Mouse (Mus musculus): ENCODE measurements at regions not wholly inside any gene's neighbourhood (a gene's known extent, or its start where the extent isn't known, plus 50 kb on each side); places are given as distances from the start of the nearest gene placed in this dataset.

DNA sequence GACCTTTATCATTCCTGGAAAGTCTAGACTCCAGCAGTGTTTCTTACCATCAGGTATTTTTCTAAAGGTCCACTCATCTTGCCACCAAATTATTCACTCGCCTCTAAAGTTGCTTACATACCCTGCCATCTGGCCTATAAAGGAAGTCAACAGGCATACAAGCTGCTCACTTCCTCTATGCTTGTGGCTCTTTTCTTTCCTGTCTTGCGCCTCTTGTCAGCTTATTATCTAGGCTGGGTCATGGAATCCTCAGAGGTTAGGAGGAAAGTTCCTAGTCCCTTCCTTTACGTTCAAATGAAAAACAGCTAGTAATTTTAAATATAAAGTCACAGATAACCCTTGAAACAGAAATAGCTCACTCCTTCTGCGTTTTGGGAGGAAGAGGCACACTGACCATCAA is 97.9 kb downstream of the Lipi start:
- no peak for ATAC-seq (replicated peaks)
- no peak overlapping the region for H3K27ac ChIP-seq

DNA sequence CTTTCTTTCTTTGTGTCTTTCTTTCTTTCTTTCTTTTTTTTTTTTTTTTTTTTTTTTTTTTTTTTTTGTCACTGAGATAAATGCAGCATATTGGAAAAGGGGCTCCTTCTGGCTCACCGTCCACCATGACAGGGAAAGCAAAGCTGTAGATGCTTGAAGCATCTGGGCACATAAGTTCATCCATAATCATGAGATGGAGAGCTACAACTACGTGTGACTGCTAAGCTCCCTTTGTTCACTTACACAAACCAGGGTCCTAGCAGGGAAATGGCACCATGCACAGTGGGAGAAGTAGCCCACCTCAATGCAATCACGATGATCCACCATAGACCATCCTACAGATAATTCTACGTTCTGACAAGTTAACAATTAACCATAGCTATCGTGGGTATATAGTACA is 102.0 kb downstream of the Lipi start:
- Histone ChIP-seq H3K27ac (no peak overlapping the region), H3K4me3 (no peak overlapping the region), H3K9me3 (no peaks in the 10 kb centered on the region), H3K4me1 (no peaks in the 10 kb centered on the region), H3K36me3 (replicated peaks) (no peaks in the 10 kb centered on the region), H3K27me3 (replicated peaks) (no peaks in the 10 kb centered on the region), H3K9ac (no peak overlapping the region), H3K4me2 (no peak overlapping the region)
- ATAC-seq (replicated peaks), result no peak
- 65% methylated on average over 5 of the region's 5 CpGs for WGBS

More for the DNA sequence above, 97.9 kb downstream of the Lipi start:
- Histone ChIP-seq H3K9ac (no peak overlapping the region), H3K4me2 (no peak overlapping the region), H3K36me3 (replicated peaks) (no peaks in the 10 kb centered on the region), H3K27me3 (replicated peaks) (no peaks in the 10 kb centered on the region), H3K9me3 (no peaks in the 10 kb centered on the region), H3K4me1 (no peaks in the 10 kb centered on the region), H3K4me3 (no peak overlapping the region)
- 81% methylated on average over 4 of the region's 4 CpGs for WGBS

DNA sequence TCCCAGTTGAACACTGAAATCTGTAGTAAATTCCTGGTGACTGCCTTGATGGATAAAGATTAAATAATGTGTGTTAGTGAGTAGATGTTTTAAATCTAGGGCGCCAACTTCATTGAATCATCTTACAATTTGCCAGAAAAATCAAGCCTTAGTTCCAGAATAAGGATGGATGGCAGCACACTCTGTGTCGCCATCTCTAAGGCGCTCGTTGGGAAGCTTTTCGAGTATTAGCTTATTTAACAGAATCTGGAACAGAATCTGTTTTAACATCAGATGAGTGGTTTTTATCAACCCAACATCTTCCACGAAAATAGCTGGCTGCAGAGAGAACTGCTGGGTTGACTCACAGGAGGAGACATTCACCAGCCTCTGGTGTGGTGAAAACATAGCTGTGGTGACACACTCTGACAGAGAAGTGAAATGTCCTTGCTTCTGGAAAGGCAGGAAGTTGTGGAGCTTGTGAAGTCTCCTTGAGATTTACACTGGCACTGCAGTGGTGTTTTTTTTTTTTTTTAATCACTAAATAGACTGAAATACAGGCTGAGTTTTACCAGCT is 120.4 kb downstream of the Lipi start:
- Histone ChIP-seq H3K27me3 (replicated peaks) (no peaks in the 10 kb centered on the region), H3K4me1 (no peaks in the 10 kb centered on the region), H3K9ac (no peak overlapping the region), H3K27ac (no peak overlapping the region), H3K4me2 (no peak overlapping the region), H3K9me3 (no peaks in the 10 kb centered on the region), H3K4me3 (no peak overlapping the region), H3K36me3 (replicated peaks) (no peaks in the 10 kb centered on the region)
- ATAC-seq (replicated peaks), result no peak
- WGBS, result 84% methylated on average over 6 of the region's 6 CpGs

DNA sequence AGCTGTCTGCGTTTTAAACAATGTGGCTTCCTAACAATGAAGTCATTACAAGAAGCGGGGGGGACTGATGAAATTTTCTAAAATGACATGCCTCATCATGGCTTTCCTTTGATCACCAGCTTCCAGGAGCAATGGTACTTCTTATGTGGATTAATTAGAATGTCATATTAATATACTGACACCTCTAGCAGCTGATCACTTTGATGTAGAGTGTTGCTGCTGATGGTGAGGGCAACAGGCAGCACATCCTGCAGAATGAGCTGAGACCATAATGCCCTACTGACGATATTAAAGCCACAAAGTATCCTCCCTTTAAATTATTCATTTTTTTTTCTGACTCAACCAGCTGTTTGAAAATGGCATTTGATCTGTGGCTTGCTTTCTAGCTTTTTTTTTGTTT is 123.7 kb downstream of the Lipi start:
- WGBS, result 54% methylated on average over 3 of the region's 3 CpGs
- peak; percentile 72; the same call in 1 of the 2 replicates for ATAC-seq (replicated peaks)

DNA sequence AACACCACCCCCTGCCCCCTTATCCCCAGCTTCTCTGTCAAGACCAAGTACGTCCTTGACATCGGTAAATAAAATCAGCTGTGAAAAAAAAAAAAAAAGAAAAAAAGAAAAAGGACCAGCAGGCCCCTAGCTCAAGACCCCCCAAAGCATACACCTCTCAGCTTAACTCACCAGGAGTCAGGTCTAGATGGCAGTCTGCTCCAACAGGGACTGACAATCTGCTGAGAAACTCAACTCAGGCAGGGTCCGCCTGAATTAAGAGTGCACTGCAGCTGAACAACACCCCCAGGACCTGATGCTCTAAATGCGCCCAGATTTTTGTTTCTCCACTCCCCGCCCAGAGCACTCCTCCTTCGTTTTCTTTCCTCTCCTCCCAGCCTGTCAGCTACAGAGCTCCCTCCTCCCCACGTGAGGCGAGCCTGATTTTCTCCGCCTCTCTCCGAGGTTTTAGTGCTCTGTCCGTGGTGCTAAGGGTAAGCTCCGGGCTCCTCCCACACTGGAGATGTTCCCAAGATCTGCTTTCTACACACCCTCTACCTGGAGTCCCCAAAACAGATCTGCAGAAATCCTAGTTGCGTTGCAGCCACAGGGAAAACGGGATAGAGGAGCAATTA is 138.9 kb downstream of the Lipi start:
- 4% methylated on average over 14 of the region's 14 CpGs for WGBS
- H3K36me3 ChIP-seq (replicated peaks), result no peaks in the 10 kb centered on the region
- H3K4me2 ChIP-seq, result peak overlapping the region; percentile 77
- no peaks in the 10 kb centered on the region for H3K9me3 ChIP-seq
- H3K9ac ChIP-seq, result peak overlapping the region; percentile 36
- H3K4me3 ChIP-seq, result peak overlapping the region; percentile 39
- 0 out of 2 replicates have a peak, but pooled peaks cover 13% of the 10 kb centered on the region for H3K4me1 ChIP-seq
- H3K27ac ChIP-seq, result no peak overlapping the region
- no peaks in the 10 kb centered on the region for H3K27me3 ChIP-seq (replicated peaks)
- ATAC-seq (replicated peaks), result peak; percentile 83

More for the DNA sequence above, 123.7 kb downstream of the Lipi start:
- H3K27ac ChIP-seq, result no peak overlapping the region
- no peaks in the 10 kb centered on the region for H3K27me3 ChIP-seq (replicated peaks)
- no peaks in the 10 kb centered on the region for H3K36me3 ChIP-seq (replicated peaks)
- H3K9me3 ChIP-seq, result no peaks in the 10 kb centered on the region
- H3K4me2 ChIP-seq, result no peak overlapping the region
- no peak overlapping the region for H3K4me3 ChIP-seq
- H3K9ac ChIP-seq, result no peak overlapping the region
- no peaks in the 10 kb centered on the region for H3K4me1 ChIP-seq

DNA sequence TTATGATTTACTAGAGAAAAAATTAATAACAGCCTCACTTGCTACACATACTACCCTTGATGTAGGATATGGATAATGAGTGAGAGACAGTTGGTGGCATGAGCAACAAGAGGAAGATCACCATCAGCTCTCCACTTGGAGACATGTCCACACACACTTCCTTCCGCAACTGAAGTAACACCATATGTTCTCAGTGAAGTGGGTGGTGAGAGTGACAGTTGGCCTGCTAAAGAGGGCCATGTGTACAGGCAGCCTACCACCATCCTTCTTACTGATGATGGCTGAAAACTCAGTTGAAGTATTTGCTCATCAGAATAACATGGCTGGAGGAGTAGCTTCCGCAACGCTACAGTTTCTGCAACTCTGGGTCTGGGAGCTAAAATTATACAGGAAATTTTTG is 146.6 kb downstream of the Lipi start:
- Histone ChIP-seq H3K27ac (no peak overlapping the region), H3K4me1 (no peaks in the 10 kb centered on the region), H3K27me3 (replicated peaks) (no peaks in the 10 kb centered on the region), H3K9me3 (no peaks in the 10 kb centered on the region), H3K36me3 (replicated peaks) (no peaks in the 10 kb centered on the region), H3K4me2 (no peak overlapping the region), H3K9ac (no peak overlapping the region), H3K4me3 (no peak overlapping the region)
- 94% methylated on average over 3 of the region's 3 CpGs for WGBS
- no peak for ATAC-seq (replicated peaks)

DNA sequence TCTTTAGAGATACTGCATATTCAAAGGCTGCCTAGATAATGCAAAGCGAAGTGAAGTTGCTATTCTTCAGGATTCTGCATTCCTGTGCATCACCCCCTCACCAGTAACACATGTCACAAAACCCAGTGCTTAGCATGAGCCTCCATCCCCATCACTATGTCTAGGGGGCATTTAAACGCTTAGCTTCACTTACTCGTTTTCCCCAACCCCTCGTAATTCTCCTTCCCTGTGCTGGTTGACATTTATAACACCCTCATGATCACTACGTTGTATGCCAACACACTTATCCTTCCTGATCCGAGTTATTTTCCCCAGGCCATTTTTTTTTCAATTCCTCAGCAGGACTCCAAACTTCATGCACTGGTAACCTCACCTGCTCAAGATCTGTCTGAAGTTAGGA is 152.6 kb downstream of the Lipi start:
- Histone ChIP-seq H3K9me3 (no peaks in the 10 kb centered on the region), H3K36me3 (replicated peaks) (no peaks in the 10 kb centered on the region), H3K4me3 (no peak overlapping the region), H3K4me2 (no peak overlapping the region), H3K27me3 (replicated peaks) (no peaks in the 10 kb centered on the region), H3K4me1 (no peaks in the 10 kb centered on the region), H3K9ac (no peak overlapping the region), H3K27ac (no peak overlapping the region)
- WGBS, result 81% methylated on average over 6 of the region's 6 CpGs
- no peak for ATAC-seq (replicated peaks)

DNA sequence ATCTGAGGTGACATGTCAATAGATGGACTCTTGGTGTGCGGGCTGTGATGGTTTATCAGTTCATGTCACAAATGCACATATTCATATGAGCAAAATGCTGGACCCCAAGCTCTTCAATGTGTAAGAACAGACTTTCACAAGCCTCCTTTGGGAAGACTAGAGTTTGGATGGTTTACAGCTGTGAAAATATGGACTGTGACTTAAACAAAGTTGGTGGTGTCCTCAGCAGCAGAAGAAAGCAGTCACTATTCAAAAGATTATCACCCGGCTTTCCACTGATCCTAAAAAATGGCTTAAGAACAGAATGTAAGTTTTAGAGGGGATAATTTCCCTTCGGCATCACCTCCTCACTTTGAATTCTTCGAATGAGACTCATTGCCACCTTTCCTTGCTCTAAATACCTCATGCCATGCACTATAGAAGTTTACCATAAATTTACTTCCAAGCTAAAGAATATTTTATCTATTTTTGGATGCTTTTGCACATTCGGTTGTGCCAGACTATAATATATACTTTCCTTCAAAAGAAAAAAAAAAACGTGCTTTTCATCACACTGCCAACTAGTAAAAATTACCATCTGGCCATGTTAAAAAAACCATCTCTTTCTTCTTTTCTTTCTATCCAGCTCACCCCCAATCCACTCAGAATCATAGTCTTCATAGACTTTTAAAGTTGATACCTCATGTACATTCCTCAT is 201.2 kb downstream of the Lipi start:
- H3K27me3 ChIP-seq (replicated peaks), result no peaks in the 10 kb centered on the region

DNA sequence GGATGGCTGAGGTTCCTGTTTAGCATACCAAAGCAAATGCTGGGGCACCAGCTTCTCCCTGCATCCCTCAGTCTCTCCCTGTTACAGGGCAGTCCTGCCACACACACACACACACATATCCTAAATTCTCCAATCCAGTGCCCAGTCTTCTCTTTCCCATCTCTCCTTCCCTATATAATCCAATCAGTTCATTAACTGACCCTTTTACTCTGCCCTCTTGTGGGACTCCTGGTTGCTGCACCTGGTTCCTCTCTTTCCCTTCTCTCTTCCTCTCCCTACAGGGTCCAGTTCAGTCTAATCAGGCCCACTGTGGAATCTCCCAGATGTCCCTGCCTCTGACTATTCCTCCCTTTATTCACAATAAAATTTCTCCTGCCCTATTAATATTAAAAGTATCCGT is 204.7 kb downstream of the Lipi start:
- WGBS, result 50% methylated on average over 1 of the region's 1 CpGs
- no peak overlapping the region for H3K4me2 ChIP-seq
- H3K27ac ChIP-seq, result no peak overlapping the region
- H3K36me3 ChIP-seq (replicated peaks), result no peaks in the 10 kb centered on the region
- ATAC-seq (replicated peaks), result no peak
- H3K4me1 ChIP-seq, result no peaks in the 10 kb centered on the region
- no peaks in the 10 kb centered on the region for H3K27me3 ChIP-seq (replicated peaks)
- no peak overlapping the region for H3K9ac ChIP-seq
- no peaks in the 10 kb centered on the region for H3K9me3 ChIP-seq
- H3K4me3 ChIP-seq, result no peak overlapping the region

More for the DNA sequence above, 201.2 kb downstream of the Lipi start:
- Histone ChIP-seq H3K9ac (no peak overlapping the region), H3K36me3 (replicated peaks) (no peaks in the 10 kb centered on the region), H3K4me1 (no peaks in the 10 kb centered on the region), H3K4me3 (no peak overlapping the region), H3K4me2 (no peak overlapping the region), H3K27ac (no peak overlapping the region), H3K9me3 (no peaks in the 10 kb centered on the region)
- 87% methylated on average over 6 of the region's 6 CpGs for WGBS
- no peak for ATAC-seq (replicated peaks)

DNA sequence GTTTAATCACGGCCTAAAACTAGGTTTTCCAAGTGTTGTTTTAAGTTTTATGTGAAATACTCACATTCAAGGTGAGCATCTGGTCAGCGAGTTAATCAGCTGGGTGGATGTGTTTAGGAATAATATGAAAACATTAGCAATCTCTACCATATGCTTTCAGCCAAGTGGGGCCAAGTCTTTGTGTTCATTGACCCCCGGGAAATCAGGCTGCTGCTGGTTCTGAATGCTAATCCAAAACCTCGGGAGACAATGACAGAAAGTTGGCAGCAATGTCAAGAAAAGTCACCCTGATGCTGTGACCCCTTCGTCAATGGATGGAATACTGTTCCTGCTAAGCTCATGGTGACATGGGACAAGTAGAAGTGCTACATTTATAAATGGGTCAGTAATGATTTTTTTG is 216.2 kb downstream of the Lipi start:
- H3K4me1 ChIP-seq, result peaks cover 5% of the 10 kb centered on the region
- no peak overlapping the region for H3K4me2 ChIP-seq
- H3K9me3 ChIP-seq, result no peaks in the 10 kb centered on the region
- no peaks in the 10 kb centered on the region for H3K36me3 ChIP-seq (replicated peaks)
- H3K4me3 ChIP-seq, result no peak overlapping the region
- H3K27me3 ChIP-seq (replicated peaks), result no peaks in the 10 kb centered on the region
- ATAC-seq (replicated peaks), result no peak
- no peak overlapping the region for H3K9ac ChIP-seq
- no peak overlapping the region for H3K27ac ChIP-seq
- WGBS, result 49% methylated on average over 5 of the region's 5 CpGs

DNA sequence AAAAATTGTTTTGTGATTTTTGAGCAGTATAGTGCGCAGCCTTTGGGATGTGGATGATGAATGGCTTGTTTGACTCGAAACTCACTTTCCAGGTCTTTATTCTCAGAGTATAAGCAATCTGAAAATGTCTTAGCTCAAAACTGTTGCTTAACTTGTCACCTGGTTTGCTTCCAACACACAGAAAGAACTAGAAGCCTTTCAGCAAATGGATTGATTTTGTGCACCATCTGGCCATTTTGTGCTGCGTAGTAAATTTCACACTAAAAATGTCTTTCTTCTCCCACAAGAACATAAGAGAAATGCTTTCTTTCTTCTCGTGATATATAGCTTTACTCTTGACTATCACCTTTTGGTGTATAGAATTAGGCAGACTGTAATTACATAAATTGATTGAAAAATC is 219.1 kb downstream of the Lipi start:
- H3K27ac ChIP-seq, result no peak overlapping the region
- H3K9me3 ChIP-seq, result no peaks in the 10 kb centered on the region
- peaks cover 5% of the 10 kb centered on the region for H3K4me1 ChIP-seq
- H3K27me3 ChIP-seq (replicated peaks), result no peaks in the 10 kb centered on the region
- no peaks in the 10 kb centered on the region for H3K36me3 ChIP-seq (replicated peaks)
- 85% methylated on average over 4 of the region's 4 CpGs for WGBS
- no peak overlapping the region for H3K4me3 ChIP-seq
- H3K4me2 ChIP-seq, result no peak overlapping the region
- H3K9ac ChIP-seq, result no peak overlapping the region
- ATAC-seq (replicated peaks), result no peak

DNA sequence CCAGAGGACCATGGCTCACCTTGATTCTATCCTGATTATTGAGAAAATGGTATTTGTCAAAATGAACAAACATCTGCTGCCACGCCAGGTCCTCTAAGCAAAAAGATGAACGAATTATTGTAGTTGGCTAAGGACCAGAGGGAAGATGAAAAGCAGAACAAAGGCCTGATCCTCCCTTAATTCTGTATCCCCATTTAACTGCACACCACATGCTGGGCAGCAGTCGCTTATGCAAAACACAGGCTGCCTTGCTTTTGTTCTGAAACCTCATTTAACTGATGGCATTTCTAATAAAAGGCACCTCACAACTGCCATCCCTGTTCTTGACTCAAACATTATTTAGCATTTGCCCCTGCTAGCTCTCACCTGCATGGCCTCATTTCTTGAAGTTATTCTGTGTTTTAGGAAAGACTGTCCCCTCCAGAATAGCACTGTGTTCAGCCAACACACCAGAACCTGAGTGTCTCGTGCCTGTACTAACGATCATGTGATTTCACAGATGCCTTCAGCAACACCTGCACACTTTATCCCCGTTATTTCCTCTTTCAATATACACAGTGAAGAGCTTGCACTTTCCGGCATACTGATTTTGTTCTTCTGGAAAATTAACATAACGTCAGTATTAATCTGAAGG is 220.4 kb downstream of the Lipi start:
- H3K27ac ChIP-seq, result no peak overlapping the region
- no peak overlapping the region for H3K4me3 ChIP-seq
- no peaks in the 10 kb centered on the region for H3K9me3 ChIP-seq
- 29% methylated on average over 8 of the region's 8 CpGs for WGBS
- H3K27me3 ChIP-seq (replicated peaks), result no peaks in the 10 kb centered on the region
- no peaks in the 10 kb centered on the region for H3K36me3 ChIP-seq (replicated peaks)
- H3K4me2 ChIP-seq, result 0 out of 2 replicates have a peak overlapping the region, but pooled peaks have one; percentile 24
- peaks cover 5% of the 10 kb centered on the region for H3K4me1 ChIP-seq
- H3K9ac ChIP-seq, result no peak overlapping the region; the same call in 1 of the 2 replicates
- peak; percentile 39; the same call in 1 of the 2 replicates for ATAC-seq (replicated peaks)
